Mouse (Mus musculus) cortical plate, adult 2 months (tissue): ENCODE results near the gene Cavin4.

ENCODE experiments used
- CTCF ChIP-seq: fragments of 200-500 bp; IDR thresholded peaks from 2 replicates; pipeline ENCODE4 v1.5.1; 2011; ENCODE audit warnings: mild to moderate bottlenecking, control low read depth, low read length; ENCODE audit not compliant: insufficient read depth; ENCODE audit errors: extremely low read depth
- POLR2A ChIP-seq: fragments of 200-500 bp; IDR thresholded peaks from 2 replicates; pipeline ENCODE4 v1.6.1; 2011; ENCODE audit warnings: mild to moderate bottlenecking, low read length, control low read depth; ENCODE audit not compliant: insufficient read depth; ENCODE audit errors: extremely low read depth

DNA sequence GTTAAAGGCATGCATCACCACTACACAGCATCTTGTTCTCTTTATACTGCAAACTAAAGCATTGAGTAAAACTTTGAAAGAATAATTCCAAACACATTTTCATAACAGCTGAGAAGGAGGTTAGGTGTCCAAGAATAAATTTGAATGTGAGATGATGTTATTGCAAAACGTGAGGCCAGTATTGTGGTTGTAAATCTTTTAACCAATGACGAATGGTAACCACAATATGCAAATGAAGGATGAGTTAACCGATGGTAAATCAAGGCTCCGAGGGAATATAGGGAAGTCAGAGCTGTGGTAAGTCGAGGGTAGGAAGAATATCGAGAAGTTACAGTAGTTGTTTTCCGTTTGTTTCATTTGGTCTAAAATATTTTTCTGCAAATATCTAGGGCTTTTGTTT lies 11.1 kb downstream of the Cavin4 start:
- TF ChIP-seq POLR2A = no peak
- no peak for TF ChIP-seq CTCF
